ENCODE assay signal across 9 mouse cellular contexts in the genomic region with DNA sequence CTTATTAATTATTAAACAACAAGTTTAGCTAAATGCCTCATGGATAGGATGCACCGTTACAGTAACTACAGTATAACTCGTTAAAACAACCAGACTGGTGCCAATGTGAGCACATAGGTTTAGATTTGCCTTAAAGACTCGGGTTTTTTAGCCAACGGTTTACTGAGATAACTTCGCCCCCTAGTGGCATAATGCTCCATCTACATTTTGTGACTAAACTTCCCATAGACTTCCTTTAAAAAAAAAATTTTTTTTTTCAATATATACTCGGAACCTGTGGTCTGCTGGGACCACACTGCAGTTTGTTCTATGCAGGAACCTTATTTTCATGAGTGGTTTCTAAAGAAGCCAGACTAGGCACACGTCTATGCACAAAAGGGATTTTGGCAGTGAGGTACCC. TPM values are rescaled to one million over a fixed set of nuclear protein-coding genes. Genes with fewer than 3 reads are reported as not detected.
DNase-seq lines count a peak whose midpoint lies in the region; ATAC-seq lines count a peak whose summit lies in the region.
"Had no signal": no experiment of that assay in that cellular context is flagged by ENCODE, and none has a peak within 500 bp of the region (broad histone marks: within the 10 kb centered on the region; RNA-seq: fewer than 3 reads in every experiment).

No protein-coding gene starts in this region.

- H3K27ac ChIP-seq in forebrain, embryonic 14.5 days (ENCODE audit: low read depth, low read length), result no peak overlapping the region
- no peak overlapping the region for H3K27ac ChIP-seq in hindbrain, embryonic 16.5 days (ENCODE audit: low read depth, low read length)
- no peak overlapping the region for H3K27ac ChIP-seq in midbrain, embryonic 15.5 days

- intact Hi-C loops in gastrocnemius, postnatal 14 days (cut with DNase I; ENCODE audit: low total_unique reads), result loop anchor here (5.0 kb wide), 1 partner anchor 719 kb away; no protein-coding TSS in a partner anchor
- intact Hi-C loops in left cerebral cortex, postnatal 25 days (cut with DNase I), result loop anchor here (1.0 to 5.0 kb wide), 3 partner anchors 104 to 723 kb away; a partner anchor contains a TSS

- no peak overlapping the region for H3K4me2 ChIP-seq in forebrain, embryonic 14.5 days (ENCODE audit: low read length)
- H3K4me2 ChIP-seq in hindbrain, embryonic 16.5 days (ENCODE audit: low read length), result peak overlapping the region; percentile 48
- peak overlapping the region; percentile 5; the same call in 1 of the 2 replicates for H3K4me2 ChIP-seq in midbrain, embryonic 15.5 days

- peak; percentile 57 for ATAC-seq in forebrain, embryonic 14.5 days
- peak; percentile 81 for ATAC-seq in hindbrain, embryonic 16.5 days
- ATAC-seq in midbrain, embryonic 15.5 days (replicated peaks), result peak; percentile 80

- no peaks in the 10 kb centered on the region for H3K9me3 ChIP-seq in forebrain, embryonic 14.5 days (replicated peaks; ENCODE audit: control insufficient read depth, low read length)
- no peaks in the 10 kb centered on the region for H3K9me3 ChIP-seq in hindbrain, embryonic 16.5 days (ENCODE audit: control insufficient read depth, low read length)
- H3K9me3 ChIP-seq in midbrain, embryonic 15.5 days, result no peaks in the 10 kb centered on the region

- WGBS in forebrain, embryonic 14.5 days, result 4% methylated on average over 7 of the region's 7 CpGs
- WGBS in hindbrain, embryonic 16.5 days, result 4% methylated on average over 7 of the region's 7 CpGs
- WGBS in midbrain, embryonic 15.5 days, result 6% methylated on average over 7 of the region's 7 CpGs

- no peak overlapping the region for H3K9ac ChIP-seq in forebrain, embryonic 14.5 days (ENCODE audit: low read length)
- H3K9ac ChIP-seq in hindbrain, embryonic 16.5 days (ENCODE audit: low read depth, low read length), result no peak overlapping the region
- no peak overlapping the region for H3K9ac ChIP-seq in midbrain, embryonic 15.5 days

- no peaks in the 10 kb centered on the region for H3K4me1 ChIP-seq in forebrain, embryonic 14.5 days (ENCODE audit: control insufficient read depth, insufficient read depth, low read length)
- H3K4me1 ChIP-seq in hindbrain, embryonic 16.5 days (ENCODE audit: control insufficient read depth, insufficient read depth, low read depth, low read length), result peaks cover 4% of the 10 kb centered on the region; the same call in 1 of the 2 replicates
- H3K4me1 ChIP-seq in midbrain, embryonic 15.5 days, result peaks cover 5% of the 10 kb centered on the region; the same call in 1 of the 2 replicates

- DNase-seq in gastrocnemius, postnatal 10 days, result peak; percentile 19
- no peak for DNase-seq in gastrocnemius, postnatal 14 days
- peak; percentile 82 for DNase-seq in brain, adult 2 months (ENCODE audit: low read depth, low spot score)
- DNase-seq in forebrain, embryonic 14.5 days (ENCODE audit: low spot score), result peak; percentile 93
- DNase-seq in left cerebral cortex, postnatal 25 days (ENCODE audit: low spot score in 2 of 2), result peak; percentile 61 to 83
- peak; percentile 36 for DNase-seq in yolk sac, embryonic 10.5 days (ENCODE audit: low spot score)

- H3K36me3 ChIP-seq in forebrain, embryonic 14.5 days (ENCODE audit: control insufficient read depth, insufficient read depth, low read length), result no peaks in the 10 kb centered on the region
- H3K36me3 ChIP-seq in hindbrain, embryonic 16.5 days (ENCODE audit: control insufficient read depth, insufficient read depth, low read length), result no peaks in the 10 kb centered on the region
- no peaks in the 10 kb centered on the region for H3K36me3 ChIP-seq in midbrain, embryonic 15.5 days (replicated peaks)

- H3K27me3 ChIP-seq in forebrain, embryonic 14.5 days (replicated peaks; ENCODE audit: control insufficient read depth, insufficient read depth, low read length), result no peaks in the 10 kb centered on the region
- H3K27me3 ChIP-seq in hindbrain, embryonic 16.5 days (replicated peaks; ENCODE audit: control insufficient read depth, insufficient read depth, low read length), result no peaks in the 10 kb centered on the region
- peaks cover 8% of the 10 kb centered on the region for H3K27me3 ChIP-seq in midbrain, embryonic 15.5 days (replicated peaks)

- no peak overlapping the region for H3K4me3 ChIP-seq in forebrain, embryonic 14.5 days (ENCODE audit: low read depth, low read length)
- H3K4me3 ChIP-seq in hindbrain, embryonic 16.5 days (ENCODE audit: low read length), result no peak overlapping the region
- no peak overlapping the region for H3K4me3 ChIP-seq in midbrain, embryonic 15.5 days

RNA-seq across cellular contexts. Expression of a gene that starts 16.2 kb away (rescaled TPM):
- not detected for total RNA-seq in gastrocnemius, postnatal 10 days (2021)
- not detected for total RNA-seq in gastrocnemius, postnatal 14 days (2021)
- 0.43 and 0.63 TPM in 2 replicates for polyA plus RNA-seq in forebrain, embryonic 14.5 days (2014; fragmentation: Nextera tagmentation; extraction: Ambion mirVana)
- 3.6 and 4.5 TPM in 2 replicates for polyA plus RNA-seq in hindbrain, embryonic 16.5 days (2015; fragmentation: Nextera tagmentation; extraction: Ambion mirVana)
- 10 to 100 TPM; 12.7 to 15.2 TPM for total RNA-seq in left cerebral cortex, postnatal 25 days (2021)
- polyA plus RNA-seq in midbrain, embryonic 15.5 days (2015; fragmentation: Nextera tagmentation; extraction: Ambion mirVana), result 1.5 and 1.7 TPM in 2 replicates
- total RNA-seq: adrenal gland, adult 18-20 months had no signal

RNA-seq across cellular contexts. Expression of a gene that starts 18.3 kb away (rescaled TPM):
- 10 to 100 TPM; 63.8 to 70.3 TPM for total RNA-seq in gastrocnemius, postnatal 10 days (2021)
- 10 to 100 TPM; 64.3 to 81.7 TPM for total RNA-seq in gastrocnemius, postnatal 14 days (2021)
- 43.0 and 55.6 TPM in 2 replicates for polyA plus RNA-seq in forebrain, embryonic 14.5 days (2014; fragmentation: Nextera tagmentation; extraction: Ambion mirVana)
- 41.6 and 48.1 TPM in 2 replicates for polyA plus RNA-seq in hindbrain, embryonic 16.5 days (2015; fragmentation: Nextera tagmentation; extraction: Ambion mirVana)
- total RNA-seq in left cerebral cortex, postnatal 25 days (2021), result 100 to 1,000 TPM; 110 to 114 TPM
- polyA plus RNA-seq in midbrain, embryonic 15.5 days (2015; fragmentation: Nextera tagmentation; extraction: Ambion mirVana), result 45.1 and 48.5 TPM in 2 replicates

Comparison
In these comparisons a context has a peak if more than half of its experiments do, and no peak if none do; other contexts are left out.
1. RNA of a gene that starts 16.2 kb away (total RNA-seq): 12.7 to 15.2 TPM in left cerebral cortex, postnatal 25 days; not detected in gastrocnemius, postnatal 10 days and not detected in gastrocnemius, postnatal 14 days; every median in the first group is over 10 times any median in the second.
2. Peak in every context shown above with its lines, with median percentiles within 50 percentile points of each other: ATAC-seq.